Mouse (Mus musculus) hindbrain, embryonic 12.5 days (tissue): Measurements from ENCODE around the gene Bcar3. TPM values are rescaled to one million over a fixed set of nuclear protein-coding genes. Genes with fewer than 3 reads are reported as not detected.

Source experiments
- ATAC-seq: fragments of 200-750 bp; cut with Nextera tagmentation; 2 replicates; pipeline ENCODE4 v1.8.0; 2017; ENCODE audit warnings: moderate TSS enrichment; ENCODE audit not compliant: low FRiP score
- H3K27ac ChIP-seq: fragments of 300-500 bp; sonication (generic); 2 replicates; pipeline ENCODE4 v1.5.1; 2016; ENCODE audit warnings: mild to moderate bottlenecking
- H3K27me3 ChIP-seq: fragments of 300-500 bp; sonication (generic); 2 replicates; pipeline ENCODE4 v1.6.1; 2016; ENCODE audit warnings: mild to moderate bottlenecking
- H3K36me3 ChIP-seq: fragments of 300-500 bp; sonication (generic); 2 replicates; pipeline ENCODE4 v1.6.1; 2016; ENCODE audit warnings: mild to moderate bottlenecking
- H3K4me1 ChIP-seq: fragments of 300-500 bp; sonication (generic); 2 replicates; pipeline ENCODE4 v1.6.1; 2016
- H3K4me2 ChIP-seq: fragments of 300-500 bp; sonication (generic); replicated peaks from 2 replicates; pipeline ENCODE4 v1.6.1; 2016; ENCODE audit warnings: mild to moderate bottlenecking
- H3K4me3 ChIP-seq: fragments of 300-500 bp; sonication (generic); 2 replicates; pipeline ENCODE4 v1.5.1; 2016; ENCODE audit warnings: mild to moderate bottlenecking
- H3K9ac ChIP-seq: fragments of 300-500 bp; sonication (generic); 2 replicates; pipeline ENCODE4 v1.6.1; 2016; ENCODE audit warnings: mild to moderate bottlenecking, moderate library complexity
- H3K9me3 ChIP-seq: fragments of 300-500 bp; sonication (generic); replicated peaks from 2 replicates; pipeline ENCODE4 v1.6.1; 2016; ENCODE audit warnings: mild to moderate bottlenecking
- WGBS: fragments of 180-500 bp; shearing (Covaris S2); methylation state at CpG from one replicate; pipeline ENCODE4 v1.1.7; 2016; 5-methylcytosine and 5-hydroxymethylcytosine counted together
- microRNA counts: library from miRNA; unstranded; fragments of <30 nt; microRNA quantifications from one replicate; lab custom pipeline; 2017
- microRNA-seq: library from miRNA; unstranded; fragments of <30 nt; microRNA quantifications from one replicate; pipeline ENCODE4, GENCODE M21; 2017
- polyA plus RNA-seq: library from polyadenylated mRNA; unstranded; fragments of >200 nt; fragmentation: Nextera tagmentation; extraction: Ambion mirVana; gene quantifications from 2 replicates; pipeline ENCODE4 v1.2.1, GENCODE M21; 2016

Bcar3 gene
- polyA plus RNA-seq, 1 experiment from 2014 or later, result 8.1 TPM

- Histone ChIP-seq H3K4me2 (no peak overlapping the region), H3K9me3 (no peaks in the 10 kb centered on the region), H3K4me1 (no peaks in the 10 kb centered on the region), H3K36me3 (peaks cover 9% of the 10 kb centered on the region; the same call in 1 of the 2 replicates), H3K4me3 (no peak overlapping the region), H3K9ac (no peak overlapping the region), H3K27ac (no peak overlapping the region), H3K27me3 (no peaks in the 10 kb centered on the region)
- WGBS, result 73% methylated on average over 4 of the region's 4 CpGs
- no peak for ATAC-seq
Observed at GRCm38 (mm10) chr3:122566549-122566948, 272.6 kb downstream of the Bcar3 start.

GRCm38 (mm10) chr3:122573426-122574286 lies 279.7 kb downstream of the Bcar3 start:
- Histone ChIP-seq H3K4me3 (no peak overlapping the region), H3K36me3 (0 out of 2 replicates have a peak, but pooled peaks cover 4% of the 10 kb centered on the region), H3K9me3 (no peaks in the 10 kb centered on the region), H3K4me2 (no peak overlapping the region), H3K4me1 (no peaks in the 10 kb centered on the region; the same call in 1 of the 2 replicates), H3K27me3 (no peaks in the 10 kb centered on the region), H3K27ac (no peak overlapping the region), H3K9ac (no peak overlapping the region)
- WGBS, result 90% methylated on average over 5 of the region's 5 CpGs
- no peak for ATAC-seq

GRCm38 (mm10) chr3:122574921-122575320 lies 281.0 kb downstream of the Bcar3 start:
- no peak overlapping the region for H3K27ac ChIP-seq
- H3K4me2 ChIP-seq, result no peak overlapping the region
- no peaks in the 10 kb centered on the region for H3K27me3 ChIP-seq
- H3K36me3 ChIP-seq, result 0 out of 2 replicates have a peak, but pooled peaks cover 4% of the 10 kb centered on the region
- no peaks in the 10 kb centered on the region for H3K9me3 ChIP-seq
- no peak overlapping the region for H3K9ac ChIP-seq
- no peak overlapping the region for H3K4me3 ChIP-seq
- 86% methylated on average over 1 of the region's 1 CpGs for WGBS
- no peak for ATAC-seq
- H3K4me1 ChIP-seq, result no peaks in the 10 kb centered on the region; the same call in 1 of the 2 replicates

- H3K27me3 ChIP-seq, result no peaks in the 10 kb centered on the region
- no peak overlapping the region for H3K4me3 ChIP-seq
- H3K27ac ChIP-seq, result no peak overlapping the region
- no peak for ATAC-seq
- 0 out of 2 replicates have a peak, but pooled peaks cover 4% of the 10 kb centered on the region for H3K36me3 ChIP-seq
- H3K9me3 ChIP-seq, result no peaks in the 10 kb centered on the region
- no peak overlapping the region for H3K9ac ChIP-seq
- H3K4me2 ChIP-seq, result no peak overlapping the region
- H3K4me1 ChIP-seq, result no peaks in the 10 kb centered on the region; the same call in 1 of the 2 replicates
Observed at GRCm38 (mm10) chr3:122577360-122577759, 283.4 kb downstream of the Bcar3 start.

MicroRNAs within 50 kb of the gene (microRNA counts, 519-probe panel; counts per million panel counts)
- microRNA mmu-miR-760 (lab: Ali Mortazavi, UCI), result 470 counts per million, percentile 58 among the panel's probes with 10 or more counts

Small RNAs within 50 kb of the gene (microRNA-seq; reads per million reads assigned to microRNA genes)
- 329 reads per million, percentile 62 among the genes with 10 or more reads in this experiment for gene Mir760
- not detected for gene Mir7657

Other genes with a start within 250 kb of the Bcar3 start
- gene Abca4, start 249.7 kb upstream of the Bcar3 start, polyA plus RNA-seq, result 2.6 and 2.7 TPM in 2 replicates
- gene Gclm, start 48.6 kb upstream of the Bcar3 start, polyA plus RNA-seq, result 72.4 and 72.9 TPM in 2 replicates
- gene Dnttip2, start 19.7 kb upstream of the Bcar3 start, polyA plus RNA-seq, result 70.1 and 75.0 TPM in 2 replicates